Mouse (Mus musculus): ENCODE data around the gene C2cd2. TPM values are rescaled to one million over a fixed set of nuclear protein-coding genes. Genes with fewer than 3 reads are reported as not detected.

Gene C2cd2
- polyA plus RNA-seq, 1 experiment from 2014 or later: 11.7 TPM

- 73% methylated on average over 6 of the region's 6 CpGs for WGBS
- Histone ChIP-seq H3K4me3 (no peak overlapping the region), H3K4me1 (no peaks in the 10 kb centered on the region)
Observed at GRCm38 (mm10) chr16:97869193-97870102, 93.0 kb downstream of the C2cd2 start.

GRCm38 (mm10) chr16:97863932-97864467 lies 98.4 kb downstream of the C2cd2 start:
- no peak for DNase-seq (ENCODE audit: extremely low spot score, low spot score)
- peaks cover 27% of the 10 kb centered on the region for H3K36me3 ChIP-seq (replicated peaks)
- no peaks in the 10 kb centered on the region for H3K4me1 ChIP-seq
- H3K4me3 ChIP-seq: no peak overlapping the region
- WGBS: 89% methylated on average over 3 of the region's 3 CpGs
- no peaks in the 10 kb centered on the region for H3K9me3 ChIP-seq
- H3K27me3 ChIP-seq (ENCODE audit: poor library complexity, severe bottlenecking): no peaks in the 10 kb centered on the region
- no peak overlapping the region for H3K27ac ChIP-seq

More at GRCm38 (mm10) chr16:97869193-97870102, 93.0 kb downstream of the C2cd2 start:
- Histone ChIP-seq H3K9me3 (no peaks in the 10 kb centered on the region), H3K36me3 (replicated peaks) (peaks cover 26% of the 10 kb centered on the region), H3K27ac (no peak overlapping the region), H3K27me3 (ENCODE audit: poor library complexity, severe bottlenecking) (no peaks in the 10 kb centered on the region)
- DNase-seq (ENCODE audit: extremely low spot score, low spot score): no peak

GRCm38 (mm10) chr16:97856050-97856449 lies 106.3 kb downstream of the C2cd2 start:
- H3K4me3 ChIP-seq: no peak overlapping the region
- H3K9me3 ChIP-seq: no peaks in the 10 kb centered on the region
- H3K27me3 ChIP-seq (ENCODE audit: poor library complexity, severe bottlenecking): no peaks in the 10 kb centered on the region
- H3K36me3 ChIP-seq (replicated peaks): peaks cover 12% of the 10 kb centered on the region; the same call in 1 of the 2 replicates
- no peak for DNase-seq (ENCODE audit: extremely low spot score, low spot score)
- no peak overlapping the region for H3K27ac ChIP-seq
- H3K4me1 ChIP-seq: peaks cover 10% of the 10 kb centered on the region

- WGBS: 1% methylated on average over 31 of the region's 31 CpGs
- Histone ChIP-seq H3K4me3 (peak within 1 kb of the TSS; percentile 94), H3K27me3 (ENCODE audit: poor library complexity, severe bottlenecking) (no peaks in the 10 kb centered on the region), H3K4me1 (peaks cover 32% of the 10 kb centered on the region), H3K36me3 (replicated peaks) (peaks cover 24% of the 10 kb centered on the region), H3K27ac (peak within 1 kb of the TSS; percentile 99), H3K9me3 (no peaks in the 10 kb centered on the region)
- DNase-seq (ENCODE audit: extremely low spot score, low spot score): peak; percentile 87
Observed at GRCm38 (mm10) chr16:97851741-97852319, 110.6 kb downstream of the C2cd2 start, which contains the start of gene Prdm15. Gene Prdm15 (minus strand): TSS chr16:97851850.

DNA sequence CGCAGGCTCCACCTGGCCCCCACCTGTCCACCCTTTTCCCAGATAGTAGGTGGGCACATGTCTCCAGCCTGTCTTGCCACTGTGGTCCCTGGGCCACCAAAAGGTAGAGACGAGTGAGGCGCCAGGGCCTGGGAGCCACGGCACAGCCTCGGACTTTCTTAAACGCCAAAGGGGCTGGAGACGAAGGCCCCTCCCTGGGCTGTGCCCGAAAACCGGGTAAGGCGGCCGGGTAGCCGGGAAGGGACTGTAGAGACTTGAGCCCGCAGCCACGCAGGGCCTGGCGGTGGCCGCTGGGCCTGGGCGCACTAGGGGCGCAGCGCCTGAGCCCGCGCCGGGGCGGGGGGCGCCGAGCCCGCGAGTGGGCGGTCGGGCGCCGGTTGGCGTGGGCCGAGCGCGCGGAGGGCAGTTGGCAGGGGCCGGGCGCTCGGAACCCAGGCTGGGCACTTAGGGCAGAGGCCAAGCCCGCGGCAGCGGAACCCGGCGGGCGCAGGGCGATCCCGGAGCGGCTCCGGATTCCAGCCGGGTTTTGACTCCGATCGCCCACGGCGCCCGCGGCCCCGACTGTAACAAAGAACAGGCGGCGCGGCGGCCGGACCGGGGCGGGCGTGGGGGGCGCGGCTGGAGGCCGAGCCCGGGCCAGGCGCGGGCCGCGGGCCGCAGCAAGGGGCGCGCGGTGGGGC lies 111.2 kb downstream of the C2cd2 start:
- H3K4me3 ChIP-seq: peak overlapping the region; percentile 94
- no peaks in the 10 kb centered on the region for H3K9me3 ChIP-seq
- under 1% methylated on average over 77 of the region's 77 CpGs for WGBS
- DNase-seq (ENCODE audit: extremely low spot score, low spot score): peak; percentile 85
- H3K36me3 ChIP-seq (replicated peaks): peaks cover 30% of the 10 kb centered on the region
- H3K27me3 ChIP-seq (ENCODE audit: poor library complexity, severe bottlenecking): no peaks in the 10 kb centered on the region
- H3K27ac ChIP-seq: peak overlapping the region; percentile 99
- peaks cover 32% of the 10 kb centered on the region for H3K4me1 ChIP-seq

DNA sequence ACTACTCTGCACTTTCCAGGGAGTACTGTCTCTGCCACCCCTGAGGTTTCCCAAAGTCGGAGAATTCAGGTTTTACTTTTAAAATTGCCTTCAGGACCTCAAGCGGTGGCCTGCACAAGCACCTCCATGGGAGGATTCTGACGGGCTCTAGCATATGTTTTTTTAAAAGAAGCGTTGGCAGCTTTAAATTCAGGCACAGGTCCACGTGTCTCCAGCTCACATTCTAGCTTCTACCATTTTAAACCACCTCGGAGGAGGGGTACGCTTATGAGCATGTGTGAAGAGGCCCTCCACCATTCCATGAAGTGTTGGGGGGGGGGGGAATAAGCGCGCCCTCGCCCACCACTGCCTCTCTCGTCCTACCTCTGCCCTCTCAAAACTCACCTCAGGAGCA lies 111.7 kb downstream of the C2cd2 start:
- Histone ChIP-seq H3K27me3 (ENCODE audit: poor library complexity, severe bottlenecking) (no peaks in the 10 kb centered on the region), H3K27ac (peak overlapping the region; percentile 99), H3K36me3 (replicated peaks) (peaks cover 36% of the 10 kb centered on the region), H3K4me3 (peak overlapping the region; percentile 94), H3K4me1 (peaks cover 32% of the 10 kb centered on the region), H3K9me3 (no peaks in the 10 kb centered on the region)
- WGBS: 2% methylated on average over 11 of the region's 11 CpGs
- DNase-seq (ENCODE audit: extremely low spot score, low spot score): peak; percentile 16

DNA sequence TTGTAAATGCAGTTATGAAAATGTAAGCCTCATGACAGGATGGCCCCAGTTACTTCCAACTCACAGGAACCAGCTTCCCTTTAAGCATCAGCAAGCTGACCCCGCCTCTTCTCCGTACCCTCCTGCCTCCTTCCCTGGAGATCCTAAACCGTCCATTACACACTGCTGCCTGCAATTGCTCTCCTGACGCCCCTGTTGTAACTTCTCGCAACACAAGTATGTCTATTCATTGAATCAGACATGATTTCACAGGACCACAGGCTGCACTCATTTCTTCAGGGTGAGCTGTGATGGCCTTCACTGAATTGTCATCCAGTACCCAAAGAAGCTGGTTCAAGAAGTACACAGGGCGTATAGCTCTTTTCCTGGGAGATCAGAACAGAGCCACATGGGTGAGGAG lies 113.6 kb downstream of the C2cd2 start:
- peaks cover 32% of the 10 kb centered on the region for H3K4me1 ChIP-seq
- WGBS: 88% methylated on average over 6 of the region's 6 CpGs
- no peak overlapping the region for H3K4me3 ChIP-seq
- H3K9me3 ChIP-seq: no peaks in the 10 kb centered on the region
- H3K27ac ChIP-seq: no peak overlapping the region
- DNase-seq (ENCODE audit: extremely low spot score, low spot score): no peak
- H3K36me3 ChIP-seq (replicated peaks): peaks cover 44% of the 10 kb centered on the region
- H3K27me3 ChIP-seq (ENCODE audit: poor library complexity, severe bottlenecking): no peaks in the 10 kb centered on the region

GRCm38 (mm10) chr16:97844967-97845937 lies 117.1 kb downstream of the C2cd2 start:
- Histone ChIP-seq H3K4me1 (peaks cover 16% of the 10 kb centered on the region), H3K9me3 (no peaks in the 10 kb centered on the region), H3K27ac (no peak overlapping the region), H3K27me3 (ENCODE audit: poor library complexity, severe bottlenecking) (no peaks in the 10 kb centered on the region), H3K36me3 (replicated peaks) (peaks cover 67% of the 10 kb centered on the region), H3K4me3 (no peak overlapping the region)
- DNase-seq (ENCODE audit: extremely low spot score, low spot score): no peak
- 90% methylated on average over 12 of the region's 12 CpGs for WGBS

- Histone ChIP-seq H3K27me3 (ENCODE audit: poor library complexity, severe bottlenecking) (no peaks in the 10 kb centered on the region), H3K36me3 (replicated peaks) (peaks cover 100% of the 10 kb centered on the region), H3K27ac (no peak overlapping the region), H3K4me1 (no peaks in the 10 kb centered on the region), H3K9me3 (no peaks in the 10 kb centered on the region), H3K4me3 (no peak overlapping the region)
- DNase-seq (ENCODE audit: extremely low spot score, low spot score): no peak
- 93% methylated on average over 3 of the region's 3 CpGs for whole genome bisulfite sequencing
Observed at GRCm38 (mm10) chr16:97832154-97832553, 130.2 kb downstream of the C2cd2 start.

DNA sequence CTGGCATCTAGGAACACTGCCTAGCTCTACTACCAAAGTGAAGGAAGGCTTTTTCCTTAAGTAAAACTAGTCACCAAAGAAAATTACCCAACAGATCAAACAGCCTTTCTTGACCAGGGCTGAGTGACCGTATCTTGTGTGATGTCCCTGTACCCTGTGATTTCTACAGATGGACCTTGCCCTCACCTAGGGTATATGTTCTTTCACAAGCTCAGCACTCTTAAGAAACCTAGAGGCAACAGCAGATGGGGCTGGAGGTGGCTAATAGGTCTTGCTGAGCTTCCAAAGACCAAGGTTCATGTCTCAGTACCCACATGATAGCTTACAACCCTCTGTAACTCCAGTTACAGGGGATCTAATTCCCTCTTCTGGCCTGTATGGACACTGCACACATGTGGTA lies 134.2 kb downstream of the C2cd2 start:
- H3K4me3 ChIP-seq: no peak overlapping the region
- H3K27ac ChIP-seq: no peak overlapping the region
- H3K36me3 ChIP-seq (replicated peaks): peaks cover 80% of the 10 kb centered on the region
- WGBS: 97% methylated on average over 1 of the region's 1 CpGs
- no peaks in the 10 kb centered on the region for H3K27me3 ChIP-seq (ENCODE audit: poor library complexity, severe bottlenecking)
- no peak for DNase-seq (ENCODE audit: extremely low spot score, low spot score)
- no peaks in the 10 kb centered on the region for H3K9me3 ChIP-seq
- no peaks in the 10 kb centered on the region for H3K4me1 ChIP-seq

GRCm38 (mm10) chr16:97823311-97824007 lies 138.9 kb downstream of the C2cd2 start:
- H3K27me3 ChIP-seq (ENCODE audit: poor library complexity, severe bottlenecking): no peaks in the 10 kb centered on the region
- no peak overlapping the region for H3K4me3 ChIP-seq
- 93% methylated on average over 6 of the region's 6 CpGs for WGBS
- peaks cover 80% of the 10 kb centered on the region for H3K36me3 ChIP-seq (replicated peaks)
- no peak for DNase-seq (ENCODE audit: extremely low spot score, low spot score)
- no peaks in the 10 kb centered on the region for H3K4me1 ChIP-seq
- H3K9me3 ChIP-seq: no peaks in the 10 kb centered on the region
- no peak overlapping the region for H3K27ac ChIP-seq
